Mouse (Mus musculus) forebrain, postnatal 0 days (tissue): ENCODE data around the gene Lrp2bp. TPM values are rescaled to one million over a fixed set of nuclear protein-coding genes. Genes with fewer than 3 reads are reported as not detected.

ENCODE experiments used
- ATAC-seq: fragments of 200-750 bp; cut with Nextera tagmentation; 2 replicates; pipeline ENCODE4 v1.8.0; 2017; ENCODE audit warnings: mild to moderate bottlenecking, moderate library complexity
- DNase-seq: peaks from one replicate; pipeline ENCODE4 v3.0.0-alpha.2; 2015
- H3K27ac ChIP-seq: fragments of 300-500 bp; sonication (generic); 2 replicates; pipeline ENCODE4 v1.5.1; 2014; ENCODE audit warnings: low read depth, mild to moderate bottlenecking, antibody characterized with exemption, low read length, moderate library complexity, mixed read lengths
- H3K27me3 ChIP-seq: fragments of 300-500 bp; sonication (generic); 2 replicates; pipeline ENCODE4 v1.6.1; 2014; ENCODE audit warnings: mild to moderate bottlenecking, low read length, mixed read lengths; ENCODE audit not compliant: insufficient read depth
- H3K36me3 ChIP-seq: fragments of 300-500 bp; sonication (generic); 2 replicates; pipeline ENCODE4 v1.6.1; 2014; ENCODE audit warnings: mild to moderate bottlenecking, moderate library complexity; ENCODE audit not compliant: insufficient read depth
- H3K4me1 ChIP-seq: fragments of 300-500 bp; sonication (generic); 2 replicates; pipeline ENCODE4 v1.6.1; 2014; ENCODE audit warnings: antibody characterized with exemption; ENCODE audit not compliant: insufficient read depth
- H3K4me2 ChIP-seq: fragments of 300-500 bp; sonication (generic); 2 replicates; pipeline ENCODE4 v1.6.1; 2014; ENCODE audit warnings: low read depth, mild to moderate bottlenecking, moderate library complexity
- H3K4me3 ChIP-seq: fragments of 300-500 bp; sonication (generic); 2 replicates; pipeline ENCODE4 v1.5.1; 2014; ENCODE audit warnings: low read depth, low read length, mixed read lengths
- H3K9ac ChIP-seq: fragments of 300-500 bp; sonication (generic); 2 replicates; pipeline ENCODE4 v1.6.1; 2014; ENCODE audit warnings: mild to moderate bottlenecking
- H3K9me3 ChIP-seq: fragments of 300-500 bp; sonication (generic); 2 replicates; pipeline ENCODE4 v1.6.1; 2016; ENCODE audit warnings: low read length
- CTCF ChIP-seq: sonication (generic); IDR thresholded peaks from 2 replicates; pipeline ENCODE4 v1.5.1; 2016; ENCODE audit warnings: antibody characterized with exemption, control low read depth, low read depth
- WGBS: fragments of 180-500 bp; shearing (Covaris S2); extraction: QIAGEN DNeasy Blood & Tissue Kit; methylation state at CpG from one replicate; pipeline ENCODE4 v1.1.7; 2014; 5-methylcytosine and 5-hydroxymethylcytosine counted together
- polyA plus RNA-seq: library from polyadenylated mRNA; unstranded; fragments of >200 nt; fragmentation: Nextera tagmentation; extraction: Ambion mirVana; gene quantifications from 2 replicates; pipeline ENCODE4 v1.2.1, GENCODE M21; 2015
- total RNA-seq: library from RNA; depleted of rRNA; stranded (reverse); fragments of >200 nt; gene quantifications from 2 replicates; pipeline ENCODE4 v1.2.3, GENCODE M21; 2014

Gene Lrp2bp
- total and polyA plus RNA-seq, 2 experiments from 2014 or later: 0.22 to 0.29 TPM

- no peak for TF ChIP-seq CTCF
- Histone ChIP-seq H3K4me2 (no peak overlapping the region), H3K27ac (no peak overlapping the region), H3K9me3 (no peaks in the 10 kb centered on the region), H3K9ac (no peak overlapping the region), H3K4me3 (no peak overlapping the region), H3K4me1 (no peaks in the 10 kb centered on the region), H3K36me3 (no peaks in the 10 kb centered on the region), H3K27me3 (no peaks in the 10 kb centered on the region)
- no peak for DNase-seq
- WGBS: 63% methylated on average over 4 of the region's 4 CpGs
- ATAC-seq: no peak
Observed at GRCm38 (mm10) chr8:46024392-46024791, 25.3 kb downstream of the Lrp2bp start.

- H3K27ac ChIP-seq: no peak overlapping the region
- H3K9ac ChIP-seq: no peak overlapping the region
- DNase-seq: no peak
- H3K36me3 ChIP-seq: peaks cover 22% of the 10 kb centered on the region
- TF ChIP-seq CTCF: no peak
- H3K4me1 ChIP-seq: no peaks in the 10 kb centered on the region
- WGBS: 75% methylated on average over 11 of the region's 11 CpGs
- H3K4me2 ChIP-seq: no peak overlapping the region
- H3K27me3 ChIP-seq: no peaks in the 10 kb centered on the region
- no peak overlapping the region for H3K4me3 ChIP-seq
- ATAC-seq: no peak
- H3K9me3 ChIP-seq: no peaks in the 10 kb centered on the region
Observed at GRCm38 (mm10) chr8:46036217-46036616, 37.1 kb downstream of the Lrp2bp start.

- H3K9me3 ChIP-seq: no peaks in the 10 kb centered on the region
- H3K4me3 ChIP-seq: no peak overlapping the region
- no peaks in the 10 kb centered on the region for H3K4me1 ChIP-seq
- H3K4me2 ChIP-seq: no peak overlapping the region
- peaks cover 25% of the 10 kb centered on the region for H3K36me3 ChIP-seq
- no peak for TF ChIP-seq CTCF
- DNase-seq: no peak
- H3K9ac ChIP-seq: no peak overlapping the region
- no peak overlapping the region for H3K27ac ChIP-seq
- WGBS: 53% methylated on average over 1 of the region's 1 CpGs
- ATAC-seq: no peak
- no peaks in the 10 kb centered on the region for H3K27me3 ChIP-seq
Observed at GRCm38 (mm10) chr8:46039666-46040065, 40.6 kb downstream of the Lrp2bp start.

- Histone ChIP-seq H3K4me1 (no peaks in the 10 kb centered on the region), H3K27me3 (no peaks in the 10 kb centered on the region), H3K9me3 (no peaks in the 10 kb centered on the region), H3K4me3 (no peak overlapping the region), H3K27ac (no peak overlapping the region), H3K4me2 (no peak overlapping the region), H3K9ac (no peak overlapping the region), H3K36me3 (peaks cover 27% of the 10 kb centered on the region)
- DNase-seq (no peak), ATAC-seq (no peak)
- WGBS: 53% methylated on average over 13 of the region's 13 CpGs
- no peak for TF ChIP-seq CTCF
Observed at GRCm38 (mm10) chr8:46040260-46040659, 41.2 kb downstream of the Lrp2bp start.

GRCm38 (mm10) chr8:46072798-46073197, 73.7 kb downstream of the Lrp2bp start:
- Histone ChIP-seq H3K4me2 (no peak overlapping the region), H3K9ac (no peak overlapping the region), H3K4me3 (no peak overlapping the region), H3K27ac (no peak overlapping the region), H3K4me1 (no peaks in the 10 kb centered on the region), H3K27me3 (no peaks in the 10 kb centered on the region), H3K36me3 (peaks cover 3% of the 10 kb centered on the region; the same call in 1 of the 2 replicates), H3K9me3 (no peaks in the 10 kb centered on the region)
- no peak for TF ChIP-seq CTCF
- 94% methylated on average over 5 of the region's 5 CpGs for WGBS
- ATAC-seq (no peak), DNase-seq (no peak)

- no peak for TF ChIP-seq CTCF
- DNase-seq: no peak
- Histone ChIP-seq H3K9ac (no peak overlapping the region), H3K4me2 (no peak overlapping the region), H3K9me3 (no peaks in the 10 kb centered on the region), H3K4me3 (no peak overlapping the region), H3K27me3 (no peaks in the 10 kb centered on the region), H3K27ac (no peak overlapping the region), H3K36me3 (0 out of 2 replicates have a peak, but pooled peaks cover 2% of the 10 kb centered on the region), H3K4me1 (no peaks in the 10 kb centered on the region)
- ATAC-seq: no peak
- 89% methylated on average over 2 of the region's 2 CpGs for WGBS
Observed at GRCm38 (mm10) chr8:46073540-46074140, 74.5 kb downstream of the Lrp2bp start.

- H3K4me3 ChIP-seq: no peak overlapping the region
- no peak overlapping the region for H3K4me2 ChIP-seq
- ATAC-seq (no peak), DNase-seq (no peak)
- no peak for TF ChIP-seq CTCF
- H3K9ac ChIP-seq: no peak overlapping the region
- H3K27me3 ChIP-seq: no peaks in the 10 kb centered on the region
- no peaks in the 10 kb centered on the region for H3K9me3 ChIP-seq
- no peaks in the 10 kb centered on the region for H3K4me1 ChIP-seq
- WGBS: 93% methylated on average over 5 of the region's 5 CpGs
- 0 out of 2 replicates have a peak, but pooled peaks cover 11% of the 10 kb centered on the region for H3K36me3 ChIP-seq
- H3K27ac ChIP-seq: no peak overlapping the region
Observed at GRCm38 (mm10) chr8:46075223-46075622, 76.1 kb downstream of the Lrp2bp start.
